Mouse (Mus musculus): ENCODE results near the gene Tmem51. TPM values are rescaled to one million over a fixed set of nuclear protein-coding genes. Genes with fewer than 3 reads are reported as not detected.
A peak's percentile ranks its signal among the peaks of the same experiment; 100 is the strongest.
"Not testable (repeated sequence)": the region's sequence is repeated elsewhere in the genome, so short reads cannot be mapped to it uniquely, and the experiment has no call there.

Tmem51 gene
- polyA plus RNA-seq, 1 experiment from 2014 or later = 6.7 TPM

GRCm38 (mm10) chr4:142023166-142023565 lies 60.9 kb downstream of the Tmem51 start:
- no peaks in the 10 kb centered on the region for H3K36me3 ChIP-seq (replicated peaks)
- no peak overlapping the region for H3K4me3 ChIP-seq
- H3K27me3 ChIP-seq (ENCODE audit: poor library complexity, severe bottlenecking) = peaks cover 2% of the 10 kb centered on the region; the same call in 1 of the 2 replicates
- no peak for DNase-seq (ENCODE audit: extremely low spot score, low spot score)
- H3K4me1 ChIP-seq = peaks cover 7% of the 10 kb centered on the region; the same call in 1 of the 2 replicates
- peaks cover 3% of the 10 kb centered on the region; the same call in 1 of the 2 replicates for H3K9me3 ChIP-seq
- WGBS = 83% methylated on average over 4 of the region's 4 CpGs
- no peak overlapping the region for H3K27ac ChIP-seq

DNA sequence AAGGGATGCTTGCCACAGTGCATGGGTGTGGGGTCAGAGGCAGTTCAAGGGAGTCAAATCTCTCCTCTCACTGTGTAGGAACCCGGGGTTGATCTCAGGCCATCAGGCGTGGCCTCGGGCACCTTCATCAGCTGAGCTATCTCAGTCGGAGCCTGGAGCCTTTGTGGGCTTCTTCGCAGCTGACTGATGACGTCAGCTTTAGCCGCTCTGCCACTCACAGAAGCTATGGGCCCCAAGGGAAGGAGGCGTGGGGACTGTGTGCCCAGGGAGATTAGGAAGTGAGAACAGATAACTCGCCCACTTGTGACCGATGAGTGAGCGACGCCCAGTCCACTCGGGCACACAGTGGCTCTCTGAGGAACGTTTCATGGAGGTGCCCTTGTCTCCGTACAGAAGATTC lies 66.4 kb downstream of the Tmem51 start:
- 70% methylated on average over 15 of the region's 15 CpGs for WGBS
- Histone ChIP-seq H3K4me1 (peaks cover 41% of the 10 kb centered on the region), H3K4me3 (no peak overlapping the region), H3K27ac (no peak overlapping the region), H3K27me3 (ENCODE audit: poor library complexity, severe bottlenecking) (peaks cover 57% of the 10 kb centered on the region), H3K9me3 (no peaks in the 10 kb centered on the region), H3K36me3 (replicated peaks) (no peaks in the 10 kb centered on the region)
- no peak for DNase-seq (ENCODE audit: extremely low spot score, low spot score)

- Histone ChIP-seq H3K4me1 (peaks cover 45% of the 10 kb centered on the region), H3K27ac (peak within 1 kb of the TSS; percentile 74), H3K9me3 (no peaks in the 10 kb centered on the region), H3K36me3 (replicated peaks) (no peaks in the 10 kb centered on the region), H3K27me3 (ENCODE audit: poor library complexity, severe bottlenecking) (peaks cover 68% of the 10 kb centered on the region), H3K4me3 (peak within 1 kb of the TSS; percentile 59)
- WGBS = 2% methylated on average over 44 of the region's 46 CpGs
- peak; percentile 83 for DNase-seq (ENCODE audit: extremely low spot score, low spot score)
Measured at GRCm38 (mm10) chr4:142014659-142015608, 69.2 kb downstream of the Tmem51 start, which contains the start of gene Fhad1. Fhad1 (minus strand) TSS chr4:142015082.

GRCm38 (mm10) chr4:142011236-142011635 lies 72.9 kb downstream of the Tmem51 start:
- Histone ChIP-seq H3K4me3 (no peak overlapping the region), H3K4me1 (peaks cover 31% of the 10 kb centered on the region), H3K27me3 (ENCODE audit: poor library complexity, severe bottlenecking) (peaks cover 46% of the 10 kb centered on the region), H3K9me3 (no peaks in the 10 kb centered on the region), H3K27ac (no peak overlapping the region), H3K36me3 (replicated peaks) (no peaks in the 10 kb centered on the region)
- DNase-seq (ENCODE audit: extremely low spot score, low spot score) = no peak
- 91% methylated on average over 13 of the region's 13 CpGs for WGBS

DNA sequence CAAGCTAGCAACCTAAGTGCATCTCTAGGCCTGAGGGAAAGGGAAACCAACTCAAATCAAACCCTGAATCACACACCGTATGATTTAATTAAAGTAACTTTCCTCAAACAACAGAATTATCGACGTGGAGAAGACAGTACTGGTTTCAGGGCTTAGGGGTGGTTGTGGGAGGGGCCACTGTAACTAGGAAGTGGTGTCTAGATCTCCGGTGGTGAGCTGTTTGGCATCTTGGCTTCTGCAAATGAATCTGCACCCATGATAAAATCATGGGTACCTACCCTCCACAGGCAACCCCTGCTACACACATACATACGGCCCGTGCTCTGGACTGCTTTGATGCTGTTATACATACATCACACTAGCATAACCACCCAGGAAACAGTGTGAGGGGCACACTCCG lies 73.7 kb downstream of the Tmem51 start:
- Histone ChIP-seq H3K4me1 (peaks cover 27% of the 10 kb centered on the region), H3K27ac (no peak overlapping the region)

GRCm38 (mm10) chr4:142008206-142008605 lies 75.9 kb downstream of the Tmem51 start:
- H3K36me3 ChIP-seq (replicated peaks) = no peaks in the 10 kb centered on the region
- 89% methylated on average over 11 of the region's 11 CpGs for WGBS
- H3K27ac ChIP-seq = no peak overlapping the region
- peaks cover 16% of the 10 kb centered on the region for H3K27me3 ChIP-seq (ENCODE audit: poor library complexity, severe bottlenecking)
- DNase-seq (ENCODE audit: extremely low spot score, low spot score) = no peak
- H3K4me3 ChIP-seq = no peak overlapping the region
- H3K4me1 ChIP-seq = peaks cover 10% of the 10 kb centered on the region
- no peaks in the 10 kb centered on the region for H3K9me3 ChIP-seq

More for the DNA sequence above, 73.7 kb downstream of the Tmem51 start:
- peaks cover 38% of the 10 kb centered on the region for H3K27me3 ChIP-seq (ENCODE audit: poor library complexity, severe bottlenecking)
- no peaks in the 10 kb centered on the region for H3K9me3 ChIP-seq
- H3K36me3 ChIP-seq (replicated peaks) = no peaks in the 10 kb centered on the region
- H3K4me3 ChIP-seq = no peak overlapping the region
- whole genome bisulfite sequencing = 84% methylated on average over 7 of the region's 7 CpGs
- no peak for DNase-seq (ENCODE audit: extremely low spot score, low spot score)

DNA sequence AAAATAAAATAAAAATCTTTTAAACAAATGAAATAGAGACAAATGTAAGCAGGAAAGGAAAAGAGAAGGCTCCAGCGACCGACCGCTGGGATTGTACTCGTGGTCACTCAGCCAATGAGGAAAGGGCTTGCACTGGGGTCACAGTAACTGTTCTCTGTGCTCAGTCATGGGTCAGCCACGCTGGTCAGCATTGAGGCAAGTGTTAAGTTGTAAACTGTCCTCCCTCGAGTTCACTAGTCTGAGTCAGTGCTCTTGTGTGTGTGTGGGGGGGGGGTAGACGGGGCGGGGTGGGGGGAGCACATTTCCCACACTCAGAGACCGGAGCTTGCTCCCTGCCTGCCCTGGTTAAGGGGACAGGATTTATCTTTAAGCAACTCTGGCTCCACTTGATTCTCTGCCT lies 83.5 kb downstream of the Tmem51 start:
- Histone ChIP-seq H3K9me3 (no peaks in the 10 kb centered on the region), H3K27me3 (ENCODE audit: poor library complexity, severe bottlenecking) (no peaks in the 10 kb centered on the region), H3K4me1 (peaks cover 8% of the 10 kb centered on the region), H3K27ac (no peak overlapping the region), H3K36me3 (replicated peaks) (no peaks in the 10 kb centered on the region), H3K4me3 (no peak overlapping the region)
- DNase-seq (ENCODE audit: extremely low spot score, low spot score) = no peak
- WGBS = 74% methylated on average over 9 of the region's 9 CpGs

- Histone ChIP-seq H3K4me3 (no peak overlapping the region), H3K4me1 (peaks cover 8% of the 10 kb centered on the region), H3K27ac (no peak overlapping the region), H3K9me3 (no peaks in the 10 kb centered on the region), H3K27me3 (ENCODE audit: poor library complexity, severe bottlenecking) (no peaks in the 10 kb centered on the region), H3K36me3 (replicated peaks) (no peaks in the 10 kb centered on the region)
- 70% methylated on average over 7 of the region's 7 CpGs for WGBS
- no peak for DNase-seq (ENCODE audit: extremely low spot score, low spot score)
Measured at GRCm38 (mm10) chr4:141999494-142000074, 84.5 kb downstream of the Tmem51 start.

- Histone ChIP-seq H3K4me1 (peaks cover 8% of the 10 kb centered on the region), H3K27ac (peak overlapping the region; percentile 80), H3K4me3 (peak overlapping the region; percentile 51), H3K36me3 (replicated peaks) (no peaks in the 10 kb centered on the region), H3K27me3 (ENCODE audit: poor library complexity, severe bottlenecking) (no peaks in the 10 kb centered on the region), H3K9me3 (no peaks in the 10 kb centered on the region)
- peak; percentile 51 for DNase-seq (ENCODE audit: extremely low spot score, low spot score)
- 26% methylated on average over 11 of the region's 11 CpGs for WGBS
Measured at GRCm38 (mm10) chr4:141998282-141998821, 85.8 kb downstream of the Tmem51 start.

DNA sequence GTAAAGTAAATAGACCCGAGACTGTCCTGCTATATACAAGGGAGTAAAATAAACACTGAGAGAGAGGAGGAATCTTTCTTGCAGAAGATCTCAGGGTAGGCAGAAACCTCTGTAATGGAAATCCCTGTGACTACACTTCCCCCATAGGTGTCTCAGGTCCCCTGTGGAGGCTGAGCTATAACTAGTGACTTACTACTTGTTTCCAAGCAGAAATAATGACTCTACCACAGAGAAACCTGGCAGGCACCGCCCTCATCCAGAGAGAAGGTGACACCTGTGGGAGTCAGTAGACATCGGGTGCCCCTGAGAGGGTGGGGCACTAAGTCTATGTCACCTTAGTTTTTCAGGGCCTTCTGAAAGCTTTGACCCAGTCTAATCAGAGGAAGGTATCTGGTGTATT lies 87.2 kb downstream of the Tmem51 start:
- Histone ChIP-seq H3K27me3 (ENCODE audit: poor library complexity, severe bottlenecking) (no peaks in the 10 kb centered on the region), H3K4me3 (no peak overlapping the region), H3K4me1 (peaks cover 8% of the 10 kb centered on the region), H3K9me3 (no peaks in the 10 kb centered on the region), H3K36me3 (replicated peaks) (no peaks in the 10 kb centered on the region), H3K27ac (no peak overlapping the region)
- WGBS = 82% methylated on average over 3 of the region's 3 CpGs
- DNase-seq (ENCODE audit: extremely low spot score, low spot score) = no peak

DNA sequence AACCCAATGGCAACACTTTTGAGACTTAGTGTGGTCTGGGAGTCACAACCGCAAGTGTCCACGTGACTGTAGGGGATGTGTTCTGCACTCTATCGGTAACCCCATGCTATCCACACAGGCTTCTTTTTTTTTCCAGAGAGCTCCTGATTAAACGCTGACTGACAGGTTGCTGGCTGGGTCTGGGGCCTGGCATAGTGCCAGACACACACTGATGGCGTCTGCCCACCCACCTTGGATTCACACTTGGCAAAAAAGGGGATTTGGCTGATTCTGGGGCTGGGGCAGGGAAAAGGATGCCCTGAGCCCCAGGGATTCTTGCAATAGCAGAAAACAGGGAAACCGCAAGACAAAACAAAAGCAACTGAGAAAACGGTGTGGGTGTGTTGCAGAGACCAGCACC lies 88.0 kb downstream of the Tmem51 start:
- Histone ChIP-seq H3K27ac (no peak overlapping the region), H3K9me3 (no peaks in the 10 kb centered on the region), H3K4me3 (no peak overlapping the region), H3K27me3 (ENCODE audit: poor library complexity, severe bottlenecking) (no peaks in the 10 kb centered on the region), H3K4me1 (peaks cover 8% of the 10 kb centered on the region), H3K36me3 (replicated peaks) (no peaks in the 10 kb centered on the region)
- WGBS = 85% methylated on average over 7 of the region's 7 CpGs
- DNase-seq (ENCODE audit: extremely low spot score, low spot score) = no peak

GRCm38 (mm10) chr4:141994062-141994471 lies 90.0 kb downstream of the Tmem51 start:
- H3K9me3 ChIP-seq; H3K36me3 ChIP-seq (replicated peaks); H3K27ac ChIP-seq; H3K4me1 ChIP-seq; H3K27me3 ChIP-seq (ENCODE audit: poor library complexity, severe bottlenecking); H3K4me3 ChIP-seq; DNase-seq (ENCODE audit: extremely low spot score, low spot score): not testable (repeated sequence)
- WGBS = 49% methylated on average over 2 of the region's 2 CpGs

All from forebrain, embryonic 10.5 days (tissue).